Comparison of ENCODE assay signal across 8 mouse cellular contexts in the genomic region with DNA sequence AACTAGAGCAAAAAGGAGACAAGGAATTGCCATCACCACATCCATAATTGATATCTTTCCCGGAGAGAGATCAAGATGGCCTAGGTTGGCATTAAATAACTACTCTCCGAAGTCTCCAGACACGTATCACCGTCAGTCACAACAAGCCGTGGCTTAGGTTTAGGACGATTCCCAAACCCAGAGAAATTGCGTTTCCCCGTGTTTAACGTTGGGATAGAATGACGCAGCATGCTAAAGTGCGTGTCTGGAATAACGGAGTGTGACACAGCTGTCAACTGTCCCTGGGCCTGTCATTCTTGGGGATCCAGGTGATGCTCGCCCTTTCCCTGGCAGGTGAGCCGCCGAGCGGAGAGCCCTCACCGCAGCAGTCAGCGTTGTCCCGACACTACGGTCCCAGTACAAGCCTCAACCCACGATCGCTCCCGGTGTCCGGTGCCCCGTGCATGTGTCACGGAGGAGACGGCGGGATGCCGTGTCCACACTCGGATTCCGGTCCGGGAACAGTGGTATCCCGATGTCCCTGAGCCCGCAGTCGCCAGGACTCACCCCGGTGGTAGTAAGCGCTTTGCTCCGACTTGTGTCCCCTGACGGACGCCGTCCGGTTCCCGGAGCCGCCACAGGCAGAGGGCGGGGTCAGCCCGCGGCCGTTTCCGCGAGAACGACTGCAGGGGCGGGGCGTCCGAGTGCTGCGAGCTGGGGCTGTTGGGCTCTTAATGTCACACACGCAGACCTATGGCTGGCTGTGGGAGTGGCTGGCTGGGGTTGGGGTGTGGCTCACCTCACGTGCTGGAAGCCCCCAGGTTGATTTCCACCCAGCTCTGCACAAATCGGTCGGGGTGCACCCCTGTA. TPM values are rescaled to one million over a fixed set of nuclear protein-coding genes. Genes with fewer than 3 reads are reported as not detected.
DNase-seq lines count a peak whose midpoint lies in the region; ATAC-seq and TF ChIP-seq lines count a peak whose summit lies in the region.

No protein-coding gene starts in this region.

- TF ChIP-seq CTCF in cortical plate, adult 2 months (IDR thresholded peaks at IDR 0.05; ENCODE audit: extremely low read depth, insufficient read depth, low read length) = no peak

- H3K4me3 ChIP-seq in cortical plate, adult 2 months (ENCODE audit: insufficient read depth, low read length) = peak overlapping the region; percentile 99

- TF ChIP-seq POLR2A in cortical plate, adult 2 months (IDR thresholded peaks at IDR 0.05; ENCODE audit: extremely low read depth, insufficient read depth, low read length) = peak; percentile 21; the same call in 1 of the 2 replicates

- no peaks in the 10 kb centered on the region for H3K4me1 ChIP-seq in cortical plate, adult 2 months (ENCODE audit: control insufficient read depth, insufficient read depth, low read length)

- peak; percentile 94 for ATAC-seq in megakaryocyte, adult 5-6 weeks (ENCODE audit: poor library complexity, severe bottlenecking)

- peak; percentile 91 for DNase-seq in adipocyte (ENCODE audit: low spot score)
- peak; percentile 88 to 92 for DNase-seq in gastrocnemius, adult 8-10 months (ENCODE audit: low spot score in 2 of 2)
- DNase-seq in induced T-regulatory cell, adult 2 months (ENCODE audit: low read depth) = peak; percentile 94
- DNase-seq in left cerebral cortex, adult 8-10 months (ENCODE audit: low spot score in 2 of 2) = peak; percentile 76 to 84
- peak; percentile 91 for DNase-seq in right cerebral cortex, adult 18-20 months
- peak; percentile 94 for DNase-seq in urinary bladder, adult 2 months (ENCODE audit: low spot score)

- peak overlapping the region; percentile 91 for H3K27ac ChIP-seq in cortical plate, adult 2 months (ENCODE audit: insufficient read depth, low read length)

RNA-seq across cellular contexts. Expression of a gene that starts 3.6 kb away (rescaled TPM):
- 35.1 and 36.9 TPM in 2 replicates for polyA plus RNA-seq in cortical plate, adult 2 months (2012; rRNA removed)
- 10 to 100 TPM; 24.3 to 28.3 (median 25.2) TPM for total RNA-seq in gastrocnemius, adult 8-10 months (2022)
- 10 to 100 TPM; 38.4 to 44.7 (median 40.0) TPM for total RNA-seq in left cerebral cortex, adult 8-10 months (2022)
- total RNA-seq in megakaryocyte, adult 5-6 weeks (2015) = 37.5 and 47.8 TPM in 2 replicates
- total RNA-seq in megakaryocyte, adult 5-6 weeks (2017) = 59.7 and 64.4 TPM in 2 replicates
- polyA plus RNA-seq in urinary bladder, adult 2 months (2012; rRNA removed) = 72.1 and 76.1 TPM in 2 replicates

RNA-seq across cellular contexts. Expression of a gene that starts 59.1 kb away (rescaled TPM):
- polyA plus RNA-seq in cortical plate, adult 2 months (2012; rRNA removed) = 0.09 and 0.10 TPM in 2 replicates
- not detected for total RNA-seq in gastrocnemius, adult 8-10 months (2022)
- under 1 TPM in 3 of 4 experiments, not detected in 1; 0.13 to 0.28 (median 0.14) TPM for total RNA-seq in left cerebral cortex, adult 8-10 months (2022)
- 0.11 TPM in 1 of 2 replicates, not detected in the other for total RNA-seq in megakaryocyte, adult 5-6 weeks (2015)
- total RNA-seq in megakaryocyte, adult 5-6 weeks (2017) = 0.24 and 0.29 TPM in 2 replicates
- 1.0 and 1.3 TPM in 2 replicates for polyA plus RNA-seq in urinary bladder, adult 2 months (2012; rRNA removed)

Comparison
In these comparisons a context has a peak if more than half of its experiments do, and no peak if none do; other contexts are left out.
1. Peak in every context shown above with its lines: DNase-seq, ATAC-seq, H3K4me3 ChIP-seq and H3K27ac ChIP-seq.